Mouse (Mus musculus) thymus, postnatal 25 days (tissue): ENCODE measurements around the gene Clstn2.

Experiments
- DNase-seq: peaks from one replicate; pipeline ENCODE4 v3.0.0; 2022

Clstn2 gene

GRCm38 (mm10) chr9:97533306-97533705 lies 499.7 kb downstream of the Clstn2 start:
- DNase-seq = no peak

GRCm38 (mm10) chr9:97532536-97532935 lies 500.4 kb downstream of the Clstn2 start:
- no peak for DNase-seq

DNA sequence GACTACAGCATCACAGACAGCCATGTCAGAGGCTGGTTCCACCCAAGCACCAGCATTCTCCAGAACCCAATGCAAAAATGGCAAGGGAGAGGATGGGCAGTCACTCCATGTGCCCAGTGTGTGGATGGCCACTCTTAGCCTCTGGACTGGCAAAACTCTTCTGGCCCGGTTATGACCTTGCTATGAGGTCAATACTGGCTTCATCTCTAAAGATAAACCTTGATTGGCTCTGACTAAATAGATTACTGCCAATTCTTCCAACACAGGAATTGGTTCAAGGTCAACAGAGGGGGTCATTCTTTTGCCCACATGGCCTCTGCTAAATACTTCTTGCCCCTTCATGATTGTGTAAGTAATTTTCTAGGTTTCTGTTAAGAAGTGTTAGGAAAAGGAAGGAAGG lies 505.1 kb downstream of the Clstn2 start:
- no peak for DNase-seq

GRCm38 (mm10) chr9:97527276-97527675 lies 505.7 kb downstream of the Clstn2 start:
- DNase-seq = no peak

DNA sequence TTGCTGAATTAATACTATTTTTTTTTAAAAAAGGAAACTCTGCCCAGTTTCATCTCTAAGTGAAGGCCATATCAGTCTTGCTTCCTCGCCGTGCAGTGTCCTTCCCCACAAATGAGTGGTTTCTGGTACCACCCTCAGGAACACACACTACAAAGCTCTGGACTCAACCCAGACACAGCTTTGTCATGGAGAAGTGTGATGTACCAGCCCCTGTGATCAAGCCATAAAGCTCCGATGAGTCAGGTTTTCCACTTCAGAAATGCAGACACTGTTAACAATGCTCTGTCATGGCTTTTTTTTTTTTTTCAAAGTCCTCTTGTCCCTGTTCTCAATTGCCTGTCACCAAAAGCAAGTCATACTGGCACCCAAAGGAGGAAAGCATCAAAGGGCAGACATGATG lies 507.4 kb downstream of the Clstn2 start:
- no peak for DNase-seq

GRCm38 (mm10) chr9:97524861-97525260 lies 508.1 kb downstream of the Clstn2 start:
- no peak for DNase-seq

- DNase-seq = no peak
These were observed 512.2 kb downstream of the Clstn2 start for GRCm38 (mm10) chr9:97520771-97521170.

DNA sequence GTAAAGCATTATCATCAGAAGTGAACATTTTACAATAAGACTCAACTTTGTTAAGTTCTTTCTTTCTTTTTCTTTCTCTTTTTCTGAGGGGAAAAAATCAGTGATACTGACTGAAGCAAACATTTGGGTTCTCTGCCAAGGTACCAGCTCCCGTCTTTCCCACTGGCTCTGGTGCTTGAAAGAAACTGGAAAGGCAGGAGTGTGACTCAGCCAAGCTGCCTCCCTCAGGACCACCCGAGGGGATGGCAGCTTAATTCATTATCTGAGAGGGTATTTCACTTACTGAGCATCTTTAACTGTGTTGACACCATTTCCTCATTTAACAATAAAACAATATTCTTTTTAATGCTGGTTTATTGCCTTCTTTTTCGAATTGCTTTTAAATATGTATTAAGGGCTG lies 516.0 kb downstream of the Clstn2 start:
- DNase-seq = no peak

- DNase-seq = no peak
These were observed 518.3 kb downstream of the Clstn2 start for GRCm38 (mm10) chr9:97514639-97515038.

GRCm38 (mm10) chr9:97512282-97512850 lies 520.6 kb downstream of the Clstn2 start:
- no peak for DNase-seq

- no peak for DNase-seq
These were observed 531.6 kb downstream of the Clstn2 start for GRCm38 (mm10) chr9:97501416-97501815.

- DNase-seq = no peak
These were observed 537.9 kb downstream of the Clstn2 start for GRCm38 (mm10) chr9:97495056-97495455.

GRCm38 (mm10) chr9:97491626-97492025 lies 541.4 kb downstream of the Clstn2 start:
- no peak for DNase-seq

- DNase-seq = no peak
These were observed 542.3 kb downstream of the Clstn2 start for GRCm38 (mm10) chr9:97490591-97491176.

- DNase-seq = no peak
These were observed 546.2 kb downstream of the Clstn2 start for GRCm38 (mm10) chr9:97486826-97487225.

DNA sequence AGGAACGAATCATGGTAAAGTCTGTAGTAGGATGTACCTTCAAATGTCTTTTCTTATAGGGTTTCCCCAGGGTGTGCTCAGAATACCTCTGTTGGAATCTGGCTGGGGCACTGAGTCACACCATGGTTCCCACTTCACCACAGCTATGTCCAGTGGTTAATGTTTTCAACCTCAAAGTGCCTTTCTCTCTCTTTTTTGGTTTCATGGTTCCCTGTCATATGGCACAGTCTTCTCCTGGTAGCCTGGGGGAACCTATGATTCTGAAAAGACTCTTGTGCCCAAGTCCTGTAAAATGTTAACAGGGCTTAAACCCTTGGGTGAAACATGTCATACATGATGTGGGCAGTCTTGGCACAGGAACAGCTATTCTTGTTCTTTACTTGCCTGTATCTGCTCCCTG lies 551.8 kb downstream of the Clstn2 start:
- no peak for DNase-seq

DNA sequence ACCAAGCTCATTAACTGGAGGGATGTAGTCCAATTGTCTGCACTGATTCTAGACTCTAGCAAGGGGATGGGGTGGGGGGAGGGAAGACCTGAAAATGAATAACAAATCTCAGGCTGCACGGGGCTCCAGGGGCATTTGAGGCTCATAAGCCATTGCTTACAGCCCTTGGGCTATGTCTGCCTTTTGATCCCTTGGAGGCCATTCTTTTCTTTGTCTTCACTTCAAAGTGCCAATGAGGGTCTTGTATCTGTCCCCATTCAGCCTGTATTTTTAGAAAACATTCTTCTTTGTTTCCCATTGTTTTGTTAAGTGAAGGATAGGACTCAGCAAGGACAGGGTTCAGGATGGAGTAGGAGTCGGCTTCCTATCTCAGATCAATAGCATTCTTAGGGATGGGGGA lies 556.0 kb downstream of the Clstn2 start:
- no peak for DNase-seq

- no peak for DNase-seq
These were observed 556.5 kb downstream of the Clstn2 start for GRCm38 (mm10) chr9:97476456-97476855.

- DNase-seq = no peak
These were observed 558.1 kb downstream of the Clstn2 start for GRCm38 (mm10) chr9:97474896-97475295.

- DNase-seq = no peak
These were observed 561.9 kb downstream of the Clstn2 start for GRCm38 (mm10) chr9:97471014-97471591.

- no peak for DNase-seq
These were observed 572.5 kb downstream of the Clstn2 start for GRCm38 (mm10) chr9:97460452-97460851.

DNA sequence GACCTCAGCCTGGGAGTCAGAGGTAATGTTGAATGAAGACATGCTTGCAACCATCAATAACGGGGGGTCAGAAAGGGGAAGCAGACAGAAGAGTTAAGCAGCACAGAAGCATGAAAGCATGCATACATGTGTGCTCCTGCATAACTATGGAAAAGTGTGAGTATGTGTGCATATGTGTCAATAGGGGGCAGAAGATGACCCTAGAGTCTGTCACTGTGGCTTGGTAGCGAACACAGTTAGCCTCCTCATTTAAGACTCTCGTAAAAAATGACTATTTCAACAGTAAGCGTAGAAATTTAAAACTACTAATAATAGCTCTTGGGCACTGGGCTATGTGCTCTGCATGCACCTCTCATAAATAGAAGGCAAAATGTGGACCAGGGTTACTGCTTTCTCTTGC lies 573.2 kb downstream of the Clstn2 start:
- DNase-seq = no peak

- DNase-seq = no peak
These were observed 583.5 kb downstream of the Clstn2 start for GRCm38 (mm10) chr9:97449316-97450050.
